Mouse (Mus musculus) limb, embryonic 12.5 days (tissue): ENCODE data around the gene Sec24d. TPM values are rescaled to one million over a fixed set of nuclear protein-coding genes. Genes with fewer than 3 reads are reported as not detected.

Experiments
- ATAC-seq: fragments of 200-750 bp; cut with Nextera tagmentation; 2 replicates; pipeline ENCODE4 v1.8.0; 2017; ENCODE audit warnings: low read depth, moderate TSS enrichment; ENCODE audit not compliant: insufficient number of reproducible peaks, insufficient read depth, low FRiP score, low TSS enrichment
- H3K27ac ChIP-seq: fragments of 300-500 bp; sonication (generic); 2 replicates; pipeline ENCODE4 v1.5.1; 2016; ENCODE audit warnings: mild to moderate bottlenecking, moderate library complexity
- H3K27me3 ChIP-seq: fragments of 300-500 bp; sonication (generic); 2 replicates; pipeline ENCODE4 v1.6.1; 2016; ENCODE audit warnings: mild to moderate bottlenecking, moderate library complexity
- H3K36me3 ChIP-seq: fragments of 300-500 bp; sonication (generic); 2 replicates; pipeline ENCODE4 v1.6.1; 2016; ENCODE audit warnings: mild to moderate bottlenecking, moderate library complexity
- H3K4me1 ChIP-seq: fragments of 300-500 bp; sonication (generic); replicated peaks from 2 replicates; pipeline ENCODE4 v1.6.1; 2016
- H3K4me2 ChIP-seq: fragments of 300-500 bp; sonication (generic); 2 replicates; pipeline ENCODE4 v1.6.1; 2016; ENCODE audit warnings: mild to moderate bottlenecking, moderate library complexity
- H3K4me3 ChIP-seq: fragments of 300-500 bp; sonication (generic); replicated peaks from 2 replicates; pipeline ENCODE4 v1.5.1; 2016; ENCODE audit warnings: mild to moderate bottlenecking
- H3K9ac ChIP-seq: fragments of 300-500 bp; sonication (generic); replicated peaks from 2 replicates; pipeline ENCODE4 v1.6.1; 2016; ENCODE audit warnings: mild to moderate bottlenecking, moderate library complexity
- H3K9me3 ChIP-seq: fragments of 300-500 bp; sonication (generic); 2 replicates; pipeline ENCODE4 v1.6.1; 2016; ENCODE audit warnings: mild to moderate bottlenecking, moderate library complexity
- WGBS: fragments of 180-500 bp; shearing (Covaris S2); methylation state at CpG from one replicate; pipeline ENCODE4 v1.1.7; 2016; 5-methylcytosine and 5-hydroxymethylcytosine counted together
- polyA plus RNA-seq: library from polyadenylated mRNA; unstranded; fragments of >200 nt; fragmentation: Nextera tagmentation; extraction: Ambion mirVana; gene quantifications from 2 replicates; pipeline ENCODE4 v1.2.1, GENCODE M21; 2016

Gene Sec24d
- polyA plus RNA-seq: 41.8 and 51.1 TPM in 2 replicates

GRCm38 (mm10) chr3:123266753-123267651, at the start of gene Sec24d:
TSS of gene Sec24d (plus strand) at chr3:123267455.
- Histone ChIP-seq H3K4me2 (peak within 1 kb of the TSS; percentile 65), H3K4me1 (no peaks in the 10 kb centered on the region; the same call in 1 of the 2 replicates), H3K27me3 (peaks cover 11% of the 10 kb centered on the region; the same call in 1 of the 2 replicates), H3K9ac (peak within 1 kb of the TSS; percentile 77), H3K9me3 (no peaks in the 10 kb centered on the region), H3K27ac (no peak within 1 kb of the TSS; the same call in 1 of the 2 replicates), H3K4me3 (peak within 1 kb of the TSS; percentile 78), H3K36me3 (peaks cover 21% of the 10 kb centered on the region)
- peak; percentile 88 for ATAC-seq
- 3% methylated on average over 68 of the region's 68 CpGs for WGBS

- no peaks in the 10 kb centered on the region for H3K4me1 ChIP-seq
- no peaks in the 10 kb centered on the region for H3K36me3 ChIP-seq
- ATAC-seq: no peak
- no peaks in the 10 kb centered on the region for H3K27me3 ChIP-seq
- no peak overlapping the region for H3K9ac ChIP-seq
- H3K4me2 ChIP-seq: no peak overlapping the region
- H3K4me3 ChIP-seq: no peak overlapping the region
- H3K9me3 ChIP-seq: no peaks in the 10 kb centered on the region
- WGBS: 46% methylated on average over 6 of the region's 6 CpGs
- no peak overlapping the region for H3K27ac ChIP-seq
These were observed 48.6 kb upstream of the Sec24d start for GRCm38 (mm10) chr3:123218646-123219045.

- 88% methylated on average over 3 of the region's 3 CpGs for WGBS
- Histone ChIP-seq H3K4me1 (no peaks in the 10 kb centered on the region), H3K36me3 (no peaks in the 10 kb centered on the region)
These were observed 40.0 kb upstream of the Sec24d start for GRCm38 (mm10) chr3:123227276-123227675.

GRCm38 (mm10) chr3:123231639-123232038, 35.6 kb upstream of the Sec24d start:
- H3K4me2 ChIP-seq: no peak overlapping the region
- ATAC-seq: no peak
- H3K27me3 ChIP-seq: peaks cover 4% of the 10 kb centered on the region; the same call in 1 of the 2 replicates
- WGBS: 90% methylated on average over 2 of the region's 2 CpGs
- H3K4me1 ChIP-seq: peaks cover 6% of the 10 kb centered on the region; the same call in 1 of the 2 replicates
- H3K27ac ChIP-seq: no peak overlapping the region
- H3K9me3 ChIP-seq: peaks cover 4% of the 10 kb centered on the region; the same call in 1 of the 2 replicates
- H3K9ac ChIP-seq: no peak overlapping the region
- no peak overlapping the region for H3K4me3 ChIP-seq
- H3K36me3 ChIP-seq: no peaks in the 10 kb centered on the region

More at GRCm38 (mm10) chr3:123227276-123227675, 40.0 kb upstream of the Sec24d start:
- Histone ChIP-seq H3K27me3 (no peaks in the 10 kb centered on the region), H3K27ac (no peak overlapping the region), H3K4me3 (no peak overlapping the region), H3K9ac (no peak overlapping the region), H3K4me2 (no peak overlapping the region), H3K9me3 (peaks cover 4% of the 10 kb centered on the region; the same call in 1 of the 2 replicates)
- no peak for ATAC-seq

- H3K36me3 ChIP-seq: no peaks in the 10 kb centered on the region
- H3K4me3 ChIP-seq: no peak overlapping the region
- peaks cover 12% of the 10 kb centered on the region for H3K4me1 ChIP-seq
- H3K27ac ChIP-seq: no peak overlapping the region
- H3K27me3 ChIP-seq: peaks cover 13% of the 10 kb centered on the region
- H3K4me2 ChIP-seq: peak overlapping the region; percentile 26
- ATAC-seq: no peak
- WGBS: 47% methylated on average over 16 of the region's 16 CpGs
- no peak overlapping the region for H3K9ac ChIP-seq
- H3K9me3 ChIP-seq: peaks cover 4% of the 10 kb centered on the region; the same call in 1 of the 2 replicates
These were observed 32.9 kb upstream of the Sec24d start for GRCm38 (mm10) chr3:123234191-123234836.

- peak overlapping the region; percentile 46 for H3K4me3 ChIP-seq
- H3K36me3 ChIP-seq: no peaks in the 10 kb centered on the region
- ATAC-seq: no peak
- 8% methylated on average over 7 of the region's 7 CpGs for WGBS
- peak overlapping the region; percentile 56 for H3K9ac ChIP-seq
- H3K27me3 ChIP-seq: peaks cover 13% of the 10 kb centered on the region
- peaks cover 4% of the 10 kb centered on the region; the same call in 1 of the 2 replicates for H3K9me3 ChIP-seq
- H3K27ac ChIP-seq: no peak overlapping the region
- H3K4me2 ChIP-seq: peak overlapping the region; percentile 64
- H3K4me1 ChIP-seq: peaks cover 12% of the 10 kb centered on the region
These were observed 31.8 kb upstream of the Sec24d start for GRCm38 (mm10) chr3:123235495-123235894.

- Histone ChIP-seq H3K36me3 (no peaks in the 10 kb centered on the region), H3K4me3 (peak within 1 kb of the TSS; percentile 46), H3K4me1 (peaks cover 12% of the 10 kb centered on the region), H3K9ac (peak within 1 kb of the TSS; percentile 56), H3K27ac (no peak within 1 kb of the TSS), H3K27me3 (peaks cover 13% of the 10 kb centered on the region), H3K9me3 (peaks cover 4% of the 10 kb centered on the region; the same call in 1 of the 2 replicates), H3K4me2 (peak within 1 kb of the TSS; percentile 64)
- WGBS: 2% methylated on average over 20 of the region's 20 CpGs
- ATAC-seq: no peak; the same call in 1 of the 2 replicates
These were observed 31.3 kb upstream of the Sec24d start, which contains the start of gene Synpo2 for GRCm38 (mm10) chr3:123235921-123236320. TSS of gene Synpo2 (minus strand) at chr3:123236149.

GRCm38 (mm10) chr3:123237039-123237438, 30.2 kb upstream of the Sec24d start:
- Histone ChIP-seq H3K9me3 (no peaks in the 10 kb centered on the region), H3K4me2 (no peak overlapping the region), H3K4me3 (no peak overlapping the region), H3K4me1 (peaks cover 12% of the 10 kb centered on the region), H3K27me3 (peaks cover 13% of the 10 kb centered on the region), H3K9ac (no peak overlapping the region), H3K36me3 (no peaks in the 10 kb centered on the region), H3K27ac (no peak overlapping the region)
- WGBS: 19% methylated on average over 7 of the region's 7 CpGs
- peak; percentile 62 for ATAC-seq

GRCm38 (mm10) chr3:123237446-123237845, 29.8 kb upstream of the Sec24d start:
- H3K4me1 ChIP-seq: peaks cover 12% of the 10 kb centered on the region
- H3K4me2 ChIP-seq: no peak overlapping the region
- H3K27ac ChIP-seq: no peak overlapping the region
- H3K9ac ChIP-seq: no peak overlapping the region
- H3K27me3 ChIP-seq: peaks cover 13% of the 10 kb centered on the region
- no peaks in the 10 kb centered on the region for H3K36me3 ChIP-seq
- no peak for ATAC-seq
- no peaks in the 10 kb centered on the region for H3K9me3 ChIP-seq
- no peak overlapping the region for H3K4me3 ChIP-seq

- Histone ChIP-seq H3K9me3 (no peaks in the 10 kb centered on the region), H3K27me3 (no peaks in the 10 kb centered on the region), H3K27ac (no peak overlapping the region), H3K4me2 (no peak overlapping the region), H3K9ac (no peak overlapping the region), H3K4me1 (peaks cover 4% of the 10 kb centered on the region), H3K4me3 (no peak overlapping the region), H3K36me3 (no peaks in the 10 kb centered on the region)
- 70% methylated on average over 5 of the region's 5 CpGs for WGBS
- ATAC-seq: no peak
These were observed 22.9 kb upstream of the Sec24d start for GRCm38 (mm10) chr3:123244376-123244775.

- no peak for ATAC-seq
- Histone ChIP-seq H3K9ac (no peak overlapping the region), H3K27ac (no peak overlapping the region), H3K4me1 (peaks cover 4% of the 10 kb centered on the region), H3K36me3 (no peaks in the 10 kb centered on the region), H3K9me3 (no peaks in the 10 kb centered on the region), H3K4me2 (no peak overlapping the region), H3K4me3 (no peak overlapping the region), H3K27me3 (no peaks in the 10 kb centered on the region)
- WGBS: 7% methylated on average over 4 of the region's 4 CpGs
These were observed 21.6 kb upstream of the Sec24d start for GRCm38 (mm10) chr3:123245646-123246045.
